8 mouse cellular contexts compared by ENCODE assay signal in the genomic region with DNA sequence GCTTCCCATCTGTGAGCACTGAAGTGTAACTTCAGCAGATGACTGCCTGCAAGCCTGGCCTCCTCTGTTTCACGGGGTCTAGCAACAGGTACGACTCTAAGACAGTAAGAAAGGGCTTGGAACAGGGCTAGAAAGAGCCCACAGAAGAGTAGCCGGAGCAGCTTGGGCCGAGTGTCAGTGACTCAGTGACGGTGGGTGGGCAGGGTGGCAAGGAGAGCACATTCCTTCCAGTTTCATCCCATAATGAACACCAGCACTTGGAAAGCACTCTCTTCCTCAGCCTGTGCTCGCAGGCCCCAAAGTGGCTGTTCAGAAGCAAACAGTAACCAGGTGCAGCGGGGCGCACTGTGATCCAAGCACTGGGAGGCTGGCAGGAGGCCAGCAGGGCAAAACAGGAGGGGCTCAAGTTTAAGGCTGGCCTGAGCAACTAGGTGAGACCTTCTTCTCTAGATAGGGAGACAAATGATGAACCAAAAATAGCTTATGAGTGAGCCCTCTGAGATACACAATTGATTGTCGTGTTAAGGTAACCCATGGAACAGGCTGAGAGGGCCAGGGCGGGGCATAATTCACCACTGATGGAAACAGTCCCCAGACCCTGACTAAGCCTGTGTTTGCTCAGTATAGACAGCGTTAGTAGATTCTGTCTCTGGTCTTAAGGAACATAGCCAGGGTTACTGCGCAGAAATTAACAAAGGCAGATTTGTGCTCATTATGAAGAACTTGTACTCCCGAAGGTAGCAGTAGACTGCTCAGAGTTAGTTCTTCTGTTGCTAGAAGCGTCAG. TPM values are rescaled to one million over a fixed set of nuclear protein-coding genes. Genes with fewer than 3 reads are reported as not detected.
DNase-seq lines count a peak whose midpoint lies in the region; ATAC-seq and TF ChIP-seq lines count a peak whose summit lies in the region.

No protein-coding gene starts in this region.

- no peak for ATAC-seq in limb, embryonic 12.5 days (ENCODE audit: insufficient number of reproducible peaks, insufficient read depth, low FRiP score, low TSS enrichment, low read depth)
- no peak for ATAC-seq in CD4-positive, CD25-positive, alpha-beta regulatory T cell, adult 4 months

- WGBS in spleen, adult 2 months = 86% methylated on average over 14 of the region's 14 CpGs
- WGBS in limb, embryonic 12.5 days = 67% methylated on average over 14 of the region's 14 CpGs

- DNase-seq in cerebellum, postnatal 25 days = peak; percentile 60 to 69
- DNase-seq in cerebellum, adult 9-10 months = no peak
- DNase-seq in spleen, adult 2 months (ENCODE audit: low read depth in 1 of 2, low spot score in 2 of 2) = no peak
- DNase-seq in spleen, postnatal 10 days (ENCODE audit: low spot score in 2 of 2) = no peak
- DNase-seq in right cerebral cortex, adult 2 months (ENCODE audit: low spot score in 2 of 2) = no peak
- no peak for DNase-seq in liver

- no peak for TF ChIP-seq POLR2A in spleen, adult 2 months (IDR thresholded peaks at IDR 0.05; ENCODE audit: low read depth, low read length)

- no peak overlapping the region for H3K4me2 ChIP-seq in limb, embryonic 12.5 days

- peak overlapping the region; percentile 2; the same call in 1 of the 2 replicates for H3K27ac ChIP-seq in spleen, adult 2 months (ENCODE audit: insufficient read depth, low read length)
- peak overlapping the region; percentile 90 for H3K27ac ChIP-seq in limb, embryonic 12.5 days

- H3K4me3 ChIP-seq in spleen, adult 2 months (ENCODE audit: extremely low read depth, insufficient read depth, insufficient read length) = no peak overlapping the region
- H3K4me3 ChIP-seq in limb, embryonic 12.5 days (replicated peaks) = no peak overlapping the region

- H3K9ac ChIP-seq in limb, embryonic 12.5 days (replicated peaks) = 0 out of 2 replicates have a peak overlapping the region, but pooled peaks have one; percentile 19

- no peaks in the 10 kb centered on the region for H3K9me3 ChIP-seq in limb, embryonic 12.5 days

- peaks cover 37% of the 10 kb centered on the region; the same call in 1 of the 2 replicates for H3K4me1 ChIP-seq in spleen, adult 2 months (ENCODE audit: control insufficient read depth, insufficient read depth, insufficient read length)
- H3K4me1 ChIP-seq in limb, embryonic 12.5 days (replicated peaks) = peaks cover 70% of the 10 kb centered on the region

- TF ChIP-seq CTCF in spleen, adult 2 months (IDR thresholded peaks at IDR 0.05; ENCODE audit: extremely low read depth, insufficient read depth, insufficient read length, insufficient replicate concordance) = no peak

- 0 out of 2 replicates have a peak, but pooled peaks cover 2% of the 10 kb centered on the region for H3K36me3 ChIP-seq in spleen, adult 2 months (ENCODE audit: control insufficient read depth, insufficient read depth, low read length)
- H3K36me3 ChIP-seq in limb, embryonic 12.5 days = peaks cover 47% of the 10 kb centered on the region

- no peaks in the 10 kb centered on the region for H3K27me3 ChIP-seq in spleen, adult 2 months (ENCODE audit: control insufficient read depth, insufficient read depth, low read length)
- H3K27me3 ChIP-seq in limb, embryonic 12.5 days = no peaks in the 10 kb centered on the region

RNA-seq across cellular contexts. Expression of a gene that starts 17.1 kb away (rescaled TPM):
- polyA plus RNA-seq in spleen, adult 2 months (2012; rRNA removed) = 0.41 TPM in 2 replicates
- polyA plus RNA-seq in limb, embryonic 12.5 days (2016; fragmentation: Nextera tagmentation; extraction: Ambion mirVana) = 0.18 and 0.32 TPM in 2 replicates
- under 1 TPM; 0.18 to 0.22 TPM for polyA plus RNA-seq in CD4-positive, CD25-positive, alpha-beta regulatory T cell, adult 4 months (2017; shearing (Covaris generic))

Comparison
In these comparisons a context has a peak if more than half of its experiments do, and no peak if none do; other contexts are left out.
1. DNase-seq: peak in cerebellum, postnatal 25 days (2 of 2); none in cerebellum, adult 9-10 months (single experiment), spleen, adult 2 months (0 of 2), spleen, postnatal 10 days (0 of 2), right cerebral cortex, adult 2 months (0 of 2) and liver (single experiment).